Mouse (Mus musculus) heart, adult 2 months (tissue): ENCODE measurements around the gene Sgta.
A peak's percentile ranks its signal among the peaks of the same experiment; 100 is the strongest.

Experiments
- CTCF ChIP-seq: fragments of 200-600 bp; IDR thresholded peaks from 2 replicates; pipeline ENCODE4 v1.8.1; 2022; ENCODE audit warnings: antibody characterized with exemption, mild to moderate bottlenecking, moderate library complexity
- POLR2A ChIP-seq: fragments of 200-500 bp; IDR thresholded peaks from 2 replicates; pipeline ENCODE4 v1.6.1; 2011; ENCODE audit warnings: mild to moderate bottlenecking, low read depth, low read length, control low read depth; ENCODE audit not compliant: insufficient read depth

DNA sequence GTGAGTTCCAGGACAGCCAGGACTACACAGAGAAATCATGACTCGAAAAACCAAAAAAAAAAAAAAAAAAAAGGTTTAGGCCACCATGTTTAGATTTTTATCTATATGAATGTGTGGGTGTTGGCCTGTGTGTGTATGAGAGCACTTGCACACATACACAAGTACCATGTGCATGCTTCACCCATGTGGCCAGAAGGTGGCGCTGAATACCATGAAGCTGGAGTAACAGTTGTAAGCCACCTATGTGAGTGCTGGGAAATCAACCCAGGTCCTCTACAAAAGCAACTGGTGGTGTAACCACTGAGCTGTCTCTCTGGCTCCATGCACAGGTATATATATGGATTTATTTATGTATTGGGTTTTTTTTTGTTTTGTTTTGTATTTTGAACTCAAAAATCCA is 27.0 kb upstream of the Sgta start:
- TF ChIP-seq POLR2A (no peak), CTCF (peak; percentile 60)
